ENCODE assay signal across 8 mouse cellular contexts in genomic region chr7:46607031-46607426, GRCm38 (mm10). TPM values are rescaled to one million over a fixed set of nuclear protein-coding genes. Genes with fewer than 3 reads are reported as not detected.
DNase-seq lines count a peak whose midpoint lies in the region; ATAC-seq and TF ChIP-seq lines count a peak whose summit lies in the region.

No protein-coding gene starts in this region.

- H3K9ac ChIP-seq in hindbrain, embryonic 15.5 days, result no peak overlapping the region

- 57% methylated on average over 8 of the region's 8 CpGs for WGBS in hindbrain, embryonic 15.5 days

- no peak for TF ChIP-seq CTCF in E14TG2a.4 (conservative IDR thresholded peaks at IDR 0.05; ENCODE audit: low read length)

- peak; percentile 39; the same call in 1 of the 2 replicates for ATAC-seq in hindbrain, embryonic 15.5 days (ENCODE audit: low FRiP score, low read depth)
- ATAC-seq in erythroblast, adult 5-6 weeks (replicated peaks; ENCODE audit: low FRiP score, poor library complexity, severe bottlenecking), result no peak

- DNase-seq in kidney, adult 9 months, result peak; percentile 27
- no peak for DNase-seq in kidney, postnatal 36 days
- peak; percentile 43 for DNase-seq in spleen, adult 12 weeks (ENCODE audit: low spot score)
- DNase-seq in yolk sac, embryonic 10.5 days (ENCODE audit: low spot score), result no peak
- DNase-seq in cerebellum, adult 9-10 months, result no peak

- H3K27me3 ChIP-seq in E14TG2a.4 (ENCODE audit: insufficient read depth, low read length), result no peaks in the 10 kb centered on the region
- H3K27me3 ChIP-seq in hindbrain, embryonic 15.5 days, result no peaks in the 10 kb centered on the region

- no peaks in the 10 kb centered on the region for H3K9me3 ChIP-seq in E14TG2a.4 (ENCODE audit: low read length)
- no peaks in the 10 kb centered on the region for H3K9me3 ChIP-seq in hindbrain, embryonic 15.5 days

- H3K4me2 ChIP-seq in hindbrain, embryonic 15.5 days, result no peak overlapping the region

- peaks cover 46% of the 10 kb centered on the region for H3K4me1 ChIP-seq in E14TG2a.4 (replicated peaks; ENCODE audit: low read depth, low read length)
- H3K4me1 ChIP-seq in hindbrain, embryonic 15.5 days (replicated peaks), result peaks cover 27% of the 10 kb centered on the region

- H3K27ac ChIP-seq in hindbrain, embryonic 15.5 days (replicated peaks), result peak overlapping the region; percentile 30; the same call in 1 of the 2 replicates

- no peaks in the 10 kb centered on the region; the same call in 1 of the 2 replicates for H3K36me3 ChIP-seq in E14TG2a.4 (ENCODE audit: insufficient read depth, low read length)
- peaks cover 6% of the 10 kb centered on the region; the same call in 1 of the 2 replicates for H3K36me3 ChIP-seq in hindbrain, embryonic 15.5 days

- H3K4me3 ChIP-seq in E14TG2a.4 (replicated peaks; ENCODE audit: low read length), result peak overlapping the region; percentile 43
- no peak overlapping the region for H3K4me3 ChIP-seq in hindbrain, embryonic 15.5 days

RNA-seq across cellular contexts. Expression of gene Sergef, which starts 32.6 kb away (rescaled TPM):
- polyA plus RNA-seq in hindbrain, embryonic 15.5 days (2015; fragmentation: Nextera tagmentation; extraction: Ambion mirVana), result 42.1 and 43.8 TPM in 2 replicates
- total RNA-seq in erythroblast, adult 5-6 weeks (2015; ENCODE audit: low replicate concordance), result not detected in 2 replicates
- 0.43 TPM in 1 of 2 replicates, not detected in the other for total RNA-seq in erythroblast, adult 5-6 weeks (2017; ENCODE audit: low replicate concordance)

Comparison
In these comparisons a context has a peak if more than half of its experiments do, and no peak if none do; other contexts are left out.
1. DNase-seq: peak in kidney, adult 9 months (single experiment) and spleen, adult 12 weeks (single experiment); none in kidney, postnatal 36 days (0 of 2), yolk sac, embryonic 10.5 days (single experiment) and cerebellum, adult 9-10 months (single experiment).